Mouse (Mus musculus): Measurements from ENCODE around the gene Klrk1.

GRCm38 (mm10) chr6:129623735-129624134, at the start of gene Klrk1:
- no peak for TF ChIP-seq CTCF (IDR thresholded peaks at IDR 0.05; ENCODE audit: low read depth)
- TF ChIP-seq EP300 (IDR thresholded peaks at IDR 0.05; ENCODE audit: low read depth), result no peak

All from heart, postnatal 0 days (tissue).